Mouse (Mus musculus) neural tube, embryonic 15.5 days (tissue): ENCODE results near the gene Iqck. TPM values are rescaled to one million over a fixed set of nuclear protein-coding genes. Genes with fewer than 3 reads are reported as not detected.

Source experiments
- polyA plus RNA-seq: library from polyadenylated mRNA; unstranded; fragments of >200 nt; fragmentation: Nextera tagmentation; extraction: Ambion mirVana; gene quantifications from 2 replicates; pipeline ENCODE4 v1.2.1, GENCODE M21; 2015

The Iqck gene
- polyA plus RNA-seq, 1 experiment from 2014 or later, result 4.4 TPM

Other genes with a start within 250 kb of the Iqck start
- gene Gde1, start 150.0 kb upstream of the Iqck start, polyA plus RNA-seq, result 210 and 240 TPM in 2 replicates
- 24.4 and 29.3 TPM in 2 replicates for gene Ccp110, start 143.2 kb upstream of the Iqck start, polyA plus RNA-seq
- 83.2 and 91.9 TPM in 2 replicates for gene Vps35l, start 115.5 kb upstream of the Iqck start, polyA plus RNA-seq
- gene Knop1, start 502 bp downstream of the Iqck start, polyA plus RNA-seq, result 65.8 and 71.6 TPM in 2 replicates
- 5.2 and 6.6 TPM in 2 replicates for gene Gprc5b, start 139.5 kb downstream of the Iqck start, polyA plus RNA-seq